Mouse (Mus musculus) fat pad, adult 2 months (tissue): ENCODE results near the gene Wnt5b.
A peak's percentile ranks its signal among the peaks of the same experiment; 100 is the strongest.
"Not testable (repeated sequence)": the region's sequence is repeated elsewhere in the genome, so short reads cannot be mapped to it uniquely, and the experiment has no call there.

ENCODE experiments used
- DNase-seq: peaks from one replicate; pipeline ENCODE4 v3.0.0-alpha.2; 2011; ENCODE audit warnings: low read depth, low spot score; ENCODE audit errors: extremely low read depth

The Wnt5b gene

DNA sequence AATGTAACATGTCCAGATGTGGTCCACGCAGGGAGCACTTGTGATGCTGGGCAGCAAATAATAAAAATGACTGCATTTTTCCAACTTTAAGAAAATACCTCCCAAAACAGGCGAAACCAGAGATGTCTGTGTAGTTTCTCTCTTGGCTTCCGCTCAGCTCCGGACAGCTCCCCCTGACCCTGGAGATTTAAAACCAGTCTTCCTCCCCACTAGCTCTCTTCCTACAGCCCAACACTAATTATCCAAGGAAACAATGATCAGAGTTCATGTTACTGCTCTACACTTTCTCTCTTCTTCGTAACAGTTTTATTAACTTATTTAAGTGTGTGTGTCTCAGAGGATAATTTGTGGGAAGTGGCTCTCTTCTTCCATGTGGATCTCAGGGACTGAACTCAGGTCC, 83.8 kb downstream of the Wnt5b start:
- no peak for DNase-seq

- DNase-seq: no peak
Observed at GRCm38 (mm10) chr6:119459041-119459440, 85.1 kb downstream of the Wnt5b start.

- no peak for DNase-seq
Observed at GRCm38 (mm10) chr6:119458166-119458565, 86.0 kb downstream of the Wnt5b start.

- DNase-seq: no peak
Observed at GRCm38 (mm10) chr6:119451981-119452499, 92.1 kb downstream of the Wnt5b start.

DNA sequence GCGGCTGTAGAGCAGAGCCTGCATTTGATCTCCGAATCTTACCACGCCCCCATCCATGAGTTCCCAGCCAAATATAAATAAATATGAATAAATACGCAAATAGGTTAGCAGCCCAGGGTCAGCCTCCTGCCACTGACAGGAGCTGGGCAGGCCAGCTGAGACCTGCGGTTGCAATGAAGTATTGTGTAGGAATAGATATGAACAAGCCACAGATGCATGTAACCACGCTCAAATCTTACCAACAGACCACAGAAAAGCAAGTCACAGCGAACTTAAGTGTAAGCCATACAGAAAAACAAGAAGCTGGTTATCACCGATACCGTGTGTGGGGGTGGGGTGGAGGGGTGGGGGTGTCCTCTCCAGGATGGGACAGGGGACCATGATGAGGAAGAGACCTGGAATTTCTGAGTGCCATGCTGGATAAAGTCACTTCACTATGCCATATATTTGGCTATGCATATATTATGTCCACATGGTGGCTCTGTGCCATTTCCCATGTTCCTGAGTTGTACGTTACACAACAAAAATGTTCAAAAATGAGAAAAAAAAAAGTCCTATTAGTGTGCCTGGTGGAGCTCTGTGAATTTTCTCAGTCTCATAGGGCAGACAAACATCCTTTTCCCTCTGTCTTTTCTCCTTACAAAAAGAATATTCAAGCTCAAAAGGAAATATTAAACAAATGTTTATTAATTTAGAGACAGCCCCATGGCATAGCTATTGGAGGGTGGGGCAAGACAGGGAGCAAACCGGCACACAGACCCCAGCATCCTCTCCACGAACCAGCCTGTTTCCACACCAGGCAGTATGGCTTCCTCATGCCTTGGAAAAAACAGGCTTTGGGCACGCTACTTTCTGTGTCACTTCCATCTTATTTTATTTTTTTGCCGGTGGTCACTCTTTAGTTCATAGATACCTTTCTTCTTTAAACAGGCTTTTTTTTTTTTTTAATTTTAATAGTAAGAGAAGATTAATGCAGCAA, 92.9 kb downstream of the Wnt5b start:
- no peak for DNase-seq

DNA sequence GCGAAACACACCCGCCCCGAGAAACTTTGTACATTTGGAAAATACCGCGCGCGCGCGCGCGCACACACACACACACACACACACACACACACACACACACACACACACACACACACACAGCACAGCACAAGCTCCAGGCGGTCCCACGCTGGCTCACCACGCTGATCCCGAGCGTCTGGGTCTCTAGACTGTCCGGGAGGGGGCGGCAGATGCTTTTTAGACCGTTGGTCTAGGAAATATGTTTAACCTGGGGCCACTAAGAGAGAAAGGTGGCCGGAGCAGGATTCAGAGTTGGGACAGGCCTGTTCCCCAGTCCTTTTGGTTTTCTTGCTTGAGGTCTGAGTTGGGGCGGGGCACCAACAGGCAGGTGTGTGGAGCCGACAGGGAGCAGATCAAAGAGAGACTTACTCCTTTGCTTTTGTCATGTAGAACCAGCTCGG, 95.1 kb downstream of the Wnt5b start:
- no peak for DNase-seq

- no peak for DNase-seq
Observed at GRCm38 (mm10) chr6:119448321-119449059, 95.7 kb downstream of the Wnt5b start.

DNA sequence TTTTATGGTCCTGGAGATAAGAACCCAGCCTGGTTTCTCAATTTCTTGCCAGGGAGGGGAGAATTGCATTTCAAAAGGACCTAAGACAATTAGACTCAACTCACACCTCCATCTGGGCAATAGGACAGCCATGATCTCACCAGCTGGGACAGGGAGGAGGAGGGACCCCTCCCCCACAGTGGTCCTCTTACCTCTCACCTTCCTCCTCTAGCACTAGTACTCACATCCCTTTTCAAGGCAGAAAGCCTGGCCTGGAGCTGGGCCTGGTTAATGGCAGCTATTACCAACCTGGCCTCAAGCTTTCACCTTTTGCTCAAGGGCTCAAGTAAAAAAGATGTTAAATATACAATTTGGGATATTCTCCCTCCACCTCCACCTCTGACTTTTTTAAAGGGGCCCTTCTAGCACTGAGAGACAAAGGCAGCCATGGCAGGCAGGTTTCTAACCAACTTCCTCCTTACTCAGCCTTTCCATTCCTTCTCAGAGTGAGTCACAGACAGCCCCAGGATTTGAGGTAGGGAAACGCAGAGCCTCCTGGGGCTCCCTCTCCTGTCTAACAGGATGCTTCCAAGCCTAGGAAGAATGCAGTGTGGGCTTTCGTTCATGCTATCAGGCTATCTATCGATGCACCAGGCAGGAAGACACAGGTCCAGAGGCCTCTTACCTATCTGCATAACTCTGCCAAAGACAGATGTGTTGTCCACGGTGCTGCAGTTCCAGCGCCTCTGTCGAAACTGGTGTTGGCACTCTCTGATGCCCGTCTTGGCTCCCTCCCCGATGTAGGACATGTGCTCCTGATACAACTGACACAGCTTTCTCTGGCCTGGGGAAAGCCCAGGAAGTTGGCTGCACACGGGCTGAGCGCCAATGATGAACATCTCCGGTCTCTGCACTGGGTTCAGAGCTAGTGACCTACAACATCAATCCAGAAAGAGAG, 98.2 kb downstream of the Wnt5b start:
- DNase-seq: no peak

- DNase-seq: no peak
Observed at GRCm38 (mm10) chr6:119443742-119444645, 100.2 kb downstream of the Wnt5b start.

GRCm38 (mm10) chr6:119442729-119443128, 101.4 kb downstream of the Wnt5b start:
- DNase-seq: not testable (repeated sequence)

- no peak for DNase-seq
Observed at GRCm38 (mm10) chr6:119437894-119438761, 106.0 kb downstream of the Wnt5b start.

DNA sequence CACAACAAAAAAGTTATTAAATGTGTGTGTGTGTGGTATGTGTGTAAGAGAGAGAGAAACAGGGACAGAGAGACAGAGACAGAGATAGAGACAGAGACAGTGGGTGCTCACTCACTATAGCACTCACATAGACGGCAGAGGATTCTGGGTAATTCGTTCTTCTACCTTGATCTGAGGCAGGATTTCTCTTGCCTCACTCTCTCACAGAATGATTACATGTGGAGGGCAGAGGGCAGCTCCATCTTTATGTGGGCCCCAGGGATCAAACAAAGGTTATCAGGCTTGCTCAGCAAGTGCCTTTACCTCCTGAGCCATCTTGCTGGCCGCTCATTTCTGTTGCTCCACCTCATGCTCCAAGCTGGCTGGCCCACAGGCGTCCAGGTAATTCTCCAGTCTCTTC, 109.8 kb downstream of the Wnt5b start:
- no peak for DNase-seq

DNA sequence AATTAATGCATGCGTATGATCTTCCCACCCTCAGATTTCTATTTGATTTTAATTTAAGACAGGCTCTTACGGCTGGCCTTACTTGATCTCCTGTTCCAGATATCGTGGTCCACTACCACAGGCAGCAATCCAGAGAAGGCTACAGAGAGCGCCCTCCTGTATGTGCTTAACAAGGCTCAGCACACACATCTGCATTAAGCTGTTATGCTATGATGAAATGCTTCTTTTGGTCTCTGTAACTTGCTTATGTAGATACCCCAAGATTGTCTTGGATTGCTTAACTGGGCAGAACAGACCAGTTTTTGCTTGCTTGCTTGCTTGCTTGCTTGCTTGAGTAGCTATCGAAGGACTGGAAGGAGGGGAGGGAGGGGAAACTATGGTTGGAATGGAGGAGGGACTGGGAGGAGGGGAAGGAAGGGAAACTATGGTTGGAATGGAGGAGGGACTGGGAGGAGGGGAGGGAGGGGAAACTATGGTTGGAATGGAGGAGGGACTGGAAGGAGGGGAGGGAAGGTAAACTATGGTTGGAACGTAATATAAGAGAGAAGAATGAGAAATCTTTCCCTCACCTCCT, 112.3 kb downstream of the Wnt5b start:
- DNase-seq: peak; percentile 39

GRCm38 (mm10) chr6:119430508-119430907, 113.6 kb downstream of the Wnt5b start:
- DNase-seq: peak; percentile 39

DNA sequence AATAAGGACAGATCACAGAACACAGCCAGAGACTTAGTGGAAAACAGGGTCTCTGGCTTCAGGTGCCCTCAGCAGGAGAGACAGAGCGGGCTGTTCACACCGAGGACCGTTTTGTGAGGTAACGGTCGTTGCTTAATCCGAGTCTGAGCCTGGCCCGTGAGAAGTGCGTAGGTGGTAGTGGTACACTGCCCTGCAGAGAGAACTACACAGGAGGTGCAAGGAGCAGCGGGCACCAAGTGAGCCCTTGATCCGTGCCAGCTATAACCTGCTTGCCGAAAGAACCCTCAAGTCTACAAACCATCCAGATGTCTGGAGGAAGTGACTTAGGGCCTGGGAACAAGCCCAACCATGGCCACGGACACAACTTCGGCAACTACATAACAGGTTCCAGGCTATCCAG, 114.8 kb downstream of the Wnt5b start:
- DNase-seq: peak; percentile 59

- DNase-seq: no peak
Observed at GRCm38 (mm10) chr6:119428611-119429010, 115.5 kb downstream of the Wnt5b start.

- no peak for DNase-seq
Observed at GRCm38 (mm10) chr6:119421001-119421400, 123.1 kb downstream of the Wnt5b start.

GRCm38 (mm10) chr6:119420357-119420756, 123.8 kb downstream of the Wnt5b start:
- DNase-seq: no peak
